Mouse (Mus musculus) spleen, adult 2 months (tissue): Measurements from ENCODE around the gene Zmiz1. TPM values are rescaled to one million over a fixed set of nuclear protein-coding genes. Genes with fewer than 3 reads are reported as not detected.

Experiments used
- DNase-seq, 2 experiments: peaks; one replicate each; pipeline versions ENCODE4 v3.0.0 to v3.0.0-alpha.2; 2012 to 2021; ENCODE audit warnings: low spot score in 2 of 2, low read depth in 1 of 2
- H3K27ac ChIP-seq: fragments of 200-500 bp; 2 replicates; pipeline ENCODE4 v1.5.1; 2012; ENCODE audit warnings: low read length, inconsistent platforms; ENCODE audit not compliant: insufficient read depth
- H3K27me3 ChIP-seq: fragments of 200-500 bp; 2 replicates; pipeline ENCODE4 v1.6.1; 2012; ENCODE audit warnings: mild to moderate bottlenecking, moderate library complexity, low read length, inconsistent platforms; ENCODE audit not compliant: control insufficient read depth, insufficient read depth
- H3K36me3 ChIP-seq: fragments of 200-500 bp; 2 replicates; pipeline ENCODE4 v1.6.1; 2012; ENCODE audit warnings: mild to moderate bottlenecking, low read length, inconsistent platforms; ENCODE audit not compliant: control insufficient read depth, insufficient read depth
- H3K4me1 ChIP-seq: fragments of 200-500 bp; 2 replicates; pipeline ENCODE4 v1.6.1; 2011; ENCODE audit warnings: inconsistent platforms; ENCODE audit not compliant: control insufficient read depth, insufficient read depth, insufficient read length
- H3K4me3 ChIP-seq: fragments of 200-500 bp; 2 replicates; pipeline ENCODE4 v1.5.1; 2011; ENCODE audit warnings: mild to moderate bottlenecking, inconsistent platforms; ENCODE audit not compliant: insufficient read depth, insufficient read length; ENCODE audit errors: extremely low read depth
- CTCF ChIP-seq: fragments of 200-500 bp; IDR thresholded peaks from 2 replicates; pipeline ENCODE4 v1.5.1; 2011; ENCODE audit warnings: mild to moderate bottlenecking, inconsistent platforms; ENCODE audit not compliant: insufficient read depth, insufficient read length, insufficient replicate concordance; ENCODE audit errors: extremely low read depth
- POLR2A ChIP-seq: fragments of 200-500 bp; IDR thresholded peaks from 2 replicates; pipeline ENCODE4 v1.6.1; 2011; ENCODE audit warnings: low read depth, low read length, inconsistent platforms
- WGBS: fragments of 180-500 bp; shearing (Covaris S2); methylation state at CpG from one replicate; pipeline ENCODE4 v1.1.7; 2018; 5-methylcytosine and 5-hydroxymethylcytosine counted together
- polyA plus RNA-seq: library from polyadenylated mRNA; depleted of rRNA; stranded (reverse); fragments of >200 nt; gene quantifications from 2 replicates; pipeline ENCODE4 v1.2.3, GENCODE M21; 2012

Gene Zmiz1
- polyA plus RNA-seq, 1 experiment: 48.5 TPM

DNA sequence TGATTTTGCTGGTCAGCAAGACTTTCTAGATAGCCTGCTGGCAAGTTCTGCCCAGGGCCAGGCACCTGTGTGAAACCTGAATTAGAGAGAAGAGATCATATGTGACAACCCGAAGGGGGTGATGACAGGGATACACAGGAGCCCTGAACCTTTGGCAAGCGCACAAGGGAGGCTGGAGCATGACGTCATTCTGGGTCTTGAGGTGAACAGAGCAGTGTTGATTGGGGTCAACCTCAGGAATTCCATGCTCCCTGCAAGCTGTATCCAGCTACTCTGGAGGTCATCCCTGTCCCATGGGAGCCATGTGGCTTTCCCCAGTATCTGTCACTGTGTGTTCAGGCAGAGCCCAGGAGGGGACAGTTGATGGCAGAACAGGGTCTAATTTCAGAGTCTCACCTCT, 38.0 kb downstream of the Zmiz1 start:
- no peak for DNase-seq
- 83% methylated on average over 3 of the region's 3 CpGs for WGBS
- Histone ChIP-seq H3K4me1 (peaks cover 49% of the 10 kb centered on the region), H3K27me3 (no peaks in the 10 kb centered on the region), H3K36me3 (no peaks in the 10 kb centered on the region), H3K27ac (no peak overlapping the region), H3K4me3 (no peak overlapping the region)
- no peak for TF ChIP-seq CTCF
- no peak for TF ChIP-seq POLR2A

GRCm38 (mm10) chr14:25497596-25497995, 38.6 kb downstream of the Zmiz1 start:
- no peak overlapping the region for H3K4me3 ChIP-seq
- no peak for DNase-seq
- TF ChIP-seq POLR2A (no peak), CTCF (no peak)
- H3K36me3 ChIP-seq: no peaks in the 10 kb centered on the region
- no peaks in the 10 kb centered on the region for H3K27me3 ChIP-seq
- 74% methylated on average over 8 of the region's 8 CpGs for WGBS
- peaks cover 43% of the 10 kb centered on the region for H3K4me1 ChIP-seq
- no peak overlapping the region for H3K27ac ChIP-seq

DNA sequence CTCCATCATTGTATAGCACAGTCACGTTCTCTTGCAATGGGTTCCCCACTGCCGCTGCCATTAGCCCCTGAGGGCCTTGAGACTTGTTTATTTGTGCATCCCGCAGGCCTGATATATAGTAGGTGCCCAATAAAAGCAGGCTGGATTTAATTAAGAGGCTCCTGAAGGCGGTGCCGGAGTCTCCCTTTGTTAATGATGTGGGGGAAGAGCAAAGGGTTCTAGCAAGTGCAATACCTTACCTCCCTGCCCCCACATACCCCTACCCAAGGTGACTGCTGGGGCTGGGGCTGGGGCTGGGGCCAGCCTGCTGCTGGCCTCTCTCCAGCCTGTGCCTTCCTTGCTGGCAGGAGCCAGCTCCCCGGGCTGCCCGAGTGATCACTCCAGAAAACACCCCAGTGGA, 39.4 kb downstream of the Zmiz1 start:
- H3K27ac ChIP-seq: no peak overlapping the region
- no peaks in the 10 kb centered on the region for H3K27me3 ChIP-seq
- DNase-seq: no peak
- TF ChIP-seq CTCF: no peak
- TF ChIP-seq POLR2A: no peak
- H3K4me1 ChIP-seq: peaks cover 36% of the 10 kb centered on the region
- 87% methylated on average over 7 of the region's 7 CpGs for WGBS
- H3K36me3 ChIP-seq: no peaks in the 10 kb centered on the region; the same call in 1 of the 2 replicates
- no peak overlapping the region for H3K4me3 ChIP-seq

DNA sequence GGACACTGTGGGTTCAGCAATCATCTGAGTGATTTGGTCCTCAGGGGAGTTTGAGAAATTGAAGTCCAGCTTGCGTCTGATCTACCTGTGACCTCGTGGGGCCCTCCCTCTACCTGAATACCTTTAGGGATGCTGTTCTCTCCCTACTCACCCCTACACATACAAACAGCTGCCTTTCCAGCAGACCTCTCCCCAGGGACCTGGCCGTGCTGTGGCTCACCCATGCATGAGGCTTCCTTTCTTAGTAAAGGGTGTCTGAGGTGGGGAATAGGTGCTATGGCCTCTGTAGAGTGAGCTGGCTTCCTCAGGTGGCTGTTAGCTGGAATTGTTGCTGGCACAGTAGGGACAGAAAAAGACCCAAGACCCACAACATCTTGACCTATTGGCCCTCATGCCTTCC, 40.5 kb downstream of the Zmiz1 start:
- peak in 1 of 2 experiments; percentile 62 for DNase-seq
- Histone ChIP-seq H3K4me1 (peaks cover 30% of the 10 kb centered on the region), H3K27me3 (no peaks in the 10 kb centered on the region), H3K36me3 (peaks cover 4% of the 10 kb centered on the region; the same call in 1 of the 2 replicates), H3K4me3 (no peak overlapping the region), H3K27ac (no peak overlapping the region)
- TF ChIP-seq POLR2A: no peak
- TF ChIP-seq CTCF: no peak
- WGBS: 46% methylated on average over 3 of the region's 3 CpGs

DNA sequence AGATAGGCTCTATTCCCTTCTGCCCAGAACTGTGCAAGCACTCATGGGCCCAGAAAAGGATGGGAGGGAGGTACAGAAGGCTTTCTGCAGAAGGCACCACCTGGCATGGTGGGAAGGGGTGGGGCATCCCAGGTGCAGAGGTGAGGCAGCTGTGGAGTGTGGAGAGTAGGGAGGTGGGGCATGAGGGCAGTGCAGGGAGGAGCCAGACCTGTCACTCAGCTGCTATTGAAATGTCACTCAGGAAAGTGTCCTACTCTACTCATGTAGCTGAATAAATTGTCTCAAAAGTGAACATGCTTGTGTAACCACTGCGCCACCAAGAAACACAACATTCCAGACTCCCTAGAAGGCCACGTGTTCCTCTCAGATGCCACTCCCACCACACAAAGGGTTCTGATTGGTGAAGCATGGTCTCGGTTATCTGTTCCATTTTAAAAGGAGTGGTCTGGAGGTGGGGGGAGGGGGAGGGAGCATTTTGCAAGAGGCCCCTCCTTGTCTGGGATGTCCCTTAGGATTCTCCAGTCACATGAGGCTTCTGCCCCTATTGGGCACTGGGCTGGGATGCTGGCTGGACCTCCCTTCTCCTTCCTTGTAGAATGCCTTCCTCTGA, 41.6 kb downstream of the Zmiz1 start:
- Histone ChIP-seq H3K4me3 (no peak overlapping the region), H3K27me3 (no peaks in the 10 kb centered on the region), H3K4me1 (peaks cover 39% of the 10 kb centered on the region)

GRCm38 (mm10) chr14:25501481-25501880, 42.5 kb downstream of the Zmiz1 start:
- Histone ChIP-seq H3K4me3 (no peak overlapping the region), H3K27ac (no peak overlapping the region), H3K36me3 (peaks cover 4% of the 10 kb centered on the region; the same call in 1 of the 2 replicates), H3K4me1 (peaks cover 39% of the 10 kb centered on the region), H3K27me3 (no peaks in the 10 kb centered on the region)
- 67% methylated on average over 5 of the region's 5 CpGs for WGBS
- no peak for DNase-seq
- TF ChIP-seq POLR2A (no peak), CTCF (no peak)

More for the DNA sequence above, 41.6 kb downstream of the Zmiz1 start:
- WGBS: 63% methylated on average over 3 of the region's 3 CpGs
- TF ChIP-seq CTCF (no peak), POLR2A (no peak)
- H3K36me3 ChIP-seq: peaks cover 4% of the 10 kb centered on the region; the same call in 1 of the 2 replicates
- H3K27ac ChIP-seq: no peak overlapping the region
- DNase-seq: no peak

DNA sequence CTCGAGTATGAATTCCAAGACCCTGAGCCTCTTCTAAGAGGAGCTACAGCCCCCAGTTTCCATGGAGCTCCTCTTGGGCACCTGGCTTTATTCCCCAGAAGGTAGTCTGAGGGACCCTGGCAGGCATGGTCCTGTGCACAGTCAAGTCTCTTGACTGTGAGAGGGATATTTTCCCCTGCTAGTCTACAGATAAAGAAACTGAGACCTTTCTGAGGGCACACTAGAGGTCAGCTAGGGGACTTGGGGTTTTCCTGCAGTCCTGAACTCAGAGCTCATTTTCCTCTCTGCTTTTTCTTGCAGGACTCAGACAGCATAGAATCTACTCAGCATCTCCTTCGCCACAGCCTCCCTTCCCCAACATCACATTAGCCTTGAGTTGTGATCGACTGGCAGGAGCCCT, 43.4 kb downstream of the Zmiz1 start:
- Histone ChIP-seq H3K27ac (no peak overlapping the region), H3K27me3 (no peaks in the 10 kb centered on the region), H3K4me3 (no peak overlapping the region), H3K36me3 (peaks cover 4% of the 10 kb centered on the region; the same call in 1 of the 2 replicates), H3K4me1 (peaks cover 36% of the 10 kb centered on the region)
- WGBS: 93% methylated on average over 3 of the region's 3 CpGs
- TF ChIP-seq CTCF (no peak), POLR2A (no peak)
- no peak for DNase-seq

DNA sequence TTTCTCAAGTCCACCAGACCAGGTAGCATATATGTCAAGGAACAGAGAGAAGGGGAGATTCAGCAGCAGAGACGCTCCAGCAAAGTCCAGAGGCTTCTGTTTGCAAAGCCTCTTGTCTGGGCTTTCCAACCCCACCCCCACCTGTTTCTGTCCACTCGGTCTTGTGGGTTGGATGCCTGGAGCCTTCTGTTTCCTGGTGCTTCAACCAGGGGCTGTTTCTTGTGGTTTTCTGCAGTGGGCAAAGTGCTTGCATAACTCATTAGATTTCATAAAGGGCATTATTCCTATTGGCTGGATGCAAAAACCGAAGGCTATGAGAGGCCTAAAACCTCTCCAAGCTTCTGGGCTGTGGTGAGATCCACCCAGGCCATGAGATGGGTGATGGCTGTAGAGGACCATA, 45.3 kb downstream of the Zmiz1 start:
- DNase-seq: no peak
- 43% methylated on average over 3 of the region's 3 CpGs for WGBS
- Histone ChIP-seq H3K27ac (no peak overlapping the region), H3K36me3 (peaks cover 4% of the 10 kb centered on the region; the same call in 1 of the 2 replicates), H3K4me3 (no peak overlapping the region), H3K4me1 (peaks cover 36% of the 10 kb centered on the region), H3K27me3 (no peaks in the 10 kb centered on the region)
- TF ChIP-seq CTCF (no peak), POLR2A (no peak)
